Mouse (Mus musculus) heart, postnatal 0 days (tissue): Measurements from ENCODE around the gene Ferd3l.

Experiments
- CTCF ChIP-seq: IDR thresholded peaks from 2 replicates; pipeline ENCODE4 v1.5.1; 2016; ENCODE audit warnings: antibody characterized with exemption, control low read depth, low read depth
- EP300 ChIP-seq: IDR thresholded peaks from 2 replicates; pipeline ENCODE4 v1.6.1; 2016; ENCODE audit warnings: antibody characterized with exemption, low read depth

DNA sequence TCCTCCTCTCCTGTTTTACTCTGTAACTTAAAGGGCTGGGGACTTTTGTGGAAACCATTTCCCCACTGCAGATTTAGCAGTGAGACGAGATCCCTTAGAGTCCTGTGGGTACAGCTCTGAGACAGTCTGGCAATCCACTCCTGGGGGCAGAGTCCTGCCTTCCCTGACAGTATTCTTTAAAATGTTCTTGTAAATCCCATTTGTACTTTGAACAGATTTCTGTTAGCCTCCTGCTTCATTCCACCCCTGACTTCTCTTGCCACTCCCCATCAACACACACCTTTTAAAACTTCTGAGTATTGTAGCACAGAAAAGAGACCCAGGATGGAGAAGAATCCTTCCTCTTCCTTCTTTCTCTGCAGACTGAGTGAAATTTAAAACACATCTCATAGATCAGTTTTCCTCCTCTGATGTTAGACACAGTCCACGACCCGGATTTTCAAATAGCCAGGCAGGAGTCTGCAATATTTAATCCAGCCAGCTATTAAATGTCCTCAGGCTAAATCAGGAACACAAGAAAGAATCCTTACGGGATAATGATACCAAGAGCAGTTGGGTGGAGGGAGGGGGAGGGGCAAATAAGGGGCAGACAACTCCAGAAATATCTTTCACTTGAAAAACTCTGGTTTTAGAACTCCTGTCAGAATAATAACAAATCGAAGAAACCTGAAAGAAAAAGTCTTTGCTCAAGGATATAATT lies 37.6 kb downstream of the Ferd3l start:
- no peak for TF ChIP-seq CTCF
- no peak for TF ChIP-seq EP300
